Mouse (Mus musculus): ENCODE data around the gene Ppp3ca.

The Ppp3ca gene

GRCm38 (mm10) chr3:136816319-136816718, 146.4 kb downstream of the Ppp3ca start:
- no peak for DNase-seq

- DNase-seq, result no peak
Observed at GRCm38 (mm10) chr3:136818997-136819396, 149.1 kb downstream of the Ppp3ca start.

DNA sequence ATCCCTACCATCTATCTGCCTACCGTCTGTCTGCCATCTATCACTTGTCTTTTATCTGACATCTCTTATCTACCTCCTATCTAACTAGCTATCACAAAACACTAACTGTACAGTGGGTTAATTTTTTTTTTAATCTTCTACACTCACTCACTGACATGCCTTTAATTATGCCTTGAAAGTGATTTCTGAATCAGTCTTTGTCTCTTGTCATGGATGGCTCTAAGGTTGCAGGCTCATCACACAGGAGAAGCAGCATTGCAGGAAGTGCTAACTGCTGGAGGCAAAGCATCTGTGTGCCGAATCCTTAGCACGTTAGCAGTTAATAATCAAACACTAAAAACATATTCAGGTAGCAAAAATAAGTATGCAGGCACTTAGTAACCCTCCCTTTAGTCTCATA, 151.1 kb downstream of the Ppp3ca start:
- no peak for DNase-seq

DNA sequence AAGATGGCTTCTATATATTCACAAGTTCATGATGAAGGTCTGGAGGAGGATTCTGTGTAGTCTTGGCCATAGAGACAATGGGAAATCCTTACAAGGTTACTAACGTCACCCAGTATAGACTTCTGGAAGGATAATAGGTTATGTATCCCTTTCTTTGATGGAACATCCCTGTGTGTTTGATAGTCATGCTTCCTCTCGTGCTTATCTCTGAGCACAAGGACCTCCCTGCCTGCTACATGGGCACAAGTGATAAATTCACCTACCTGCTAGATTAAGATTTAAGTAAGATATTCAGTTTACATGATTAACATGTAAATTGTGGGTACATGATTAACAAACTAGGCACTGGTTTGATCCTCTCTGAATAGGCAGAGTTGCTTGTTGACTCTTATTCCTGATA, 152.1 kb downstream of the Ppp3ca start:
- no peak for DNase-seq

GRCm38 (mm10) chr3:136822431-136822830, 152.5 kb downstream of the Ppp3ca start:
- no peak for DNase-seq

DNA sequence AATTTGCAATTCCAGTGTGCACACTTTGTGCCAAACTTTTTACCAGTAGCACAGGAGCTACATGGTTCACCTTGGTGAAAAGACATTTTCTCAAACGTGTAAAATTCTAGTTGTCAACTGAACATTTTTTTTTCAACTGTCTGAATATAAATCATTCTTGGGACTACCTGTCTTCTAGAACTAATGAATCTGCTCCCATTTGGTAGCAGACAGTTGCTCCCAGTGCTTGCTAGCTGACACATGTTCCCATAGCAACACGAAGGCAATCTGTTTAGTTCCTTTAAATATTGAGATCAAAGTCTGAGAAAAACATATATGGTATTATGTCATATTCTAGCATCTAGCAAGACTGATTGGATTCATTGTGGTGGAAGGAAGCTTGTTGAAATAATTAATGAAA, 158.5 kb downstream of the Ppp3ca start:
- DNase-seq, result peak; percentile 57

- no peak for DNase-seq
Observed at GRCm38 (mm10) chr3:136829109-136829508, 159.2 kb downstream of the Ppp3ca start.

DNA sequence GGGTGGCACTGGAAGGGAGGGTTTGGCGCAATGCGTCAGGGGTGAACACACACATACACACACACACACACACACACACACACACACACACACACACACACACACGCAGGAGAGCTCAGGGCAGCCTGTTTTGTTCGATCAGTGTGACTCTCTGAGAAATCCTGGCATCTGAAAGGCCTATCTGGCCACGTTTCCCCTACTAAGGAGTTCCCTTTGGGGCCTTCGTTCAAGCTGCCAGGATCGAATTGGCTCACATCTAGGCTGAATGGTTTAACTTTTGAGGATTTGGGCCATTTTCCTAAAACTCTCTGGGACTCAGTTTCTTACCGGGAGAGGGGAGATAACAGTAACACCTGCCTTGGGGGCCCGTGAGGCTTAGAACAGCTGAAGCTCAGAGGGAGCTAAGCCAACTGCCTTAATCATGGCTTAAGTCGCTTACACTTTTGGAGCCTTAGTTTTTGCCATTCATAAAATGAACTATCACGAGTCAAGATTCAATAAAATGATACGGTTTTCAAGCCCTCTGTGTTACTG, 160.8 kb downstream of the Ppp3ca start:
- no peak for DNase-seq

DNA sequence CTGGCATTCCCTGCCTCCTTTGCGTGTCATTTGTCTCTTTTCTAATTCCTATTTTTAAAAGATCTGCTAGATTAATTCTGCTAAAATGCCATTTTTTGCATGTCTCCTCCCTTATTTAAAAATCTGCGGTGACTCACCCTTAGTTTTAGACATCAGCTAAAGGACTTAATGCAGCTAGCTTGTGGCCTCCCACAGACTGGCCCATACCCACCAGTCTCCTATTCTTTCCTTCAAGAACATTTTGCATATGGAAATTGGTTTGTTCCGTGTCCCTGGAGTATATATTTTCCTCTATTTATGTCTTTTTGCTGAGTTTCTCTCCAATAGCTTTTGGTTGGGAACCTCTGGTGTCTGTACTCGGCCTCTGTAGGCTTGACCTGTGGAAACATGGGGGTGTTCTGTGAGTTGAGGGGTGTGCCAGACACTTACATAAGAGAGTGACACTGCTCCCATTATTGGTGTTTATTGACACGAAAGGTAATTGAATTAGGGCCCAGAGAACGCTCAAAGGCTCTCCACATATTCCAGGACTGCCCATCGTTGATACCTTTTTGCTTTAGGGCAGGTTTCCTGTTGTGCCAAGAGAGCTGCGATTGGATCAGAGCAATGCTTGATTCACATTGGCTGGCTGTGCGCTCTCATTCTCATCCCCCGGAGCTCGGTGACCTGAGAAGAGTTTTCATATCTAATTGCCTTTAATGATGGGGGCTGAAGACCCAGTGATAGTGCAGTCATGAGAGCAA, 163.2 kb downstream of the Ppp3ca start:
- DNase-seq, result no peak

DNA sequence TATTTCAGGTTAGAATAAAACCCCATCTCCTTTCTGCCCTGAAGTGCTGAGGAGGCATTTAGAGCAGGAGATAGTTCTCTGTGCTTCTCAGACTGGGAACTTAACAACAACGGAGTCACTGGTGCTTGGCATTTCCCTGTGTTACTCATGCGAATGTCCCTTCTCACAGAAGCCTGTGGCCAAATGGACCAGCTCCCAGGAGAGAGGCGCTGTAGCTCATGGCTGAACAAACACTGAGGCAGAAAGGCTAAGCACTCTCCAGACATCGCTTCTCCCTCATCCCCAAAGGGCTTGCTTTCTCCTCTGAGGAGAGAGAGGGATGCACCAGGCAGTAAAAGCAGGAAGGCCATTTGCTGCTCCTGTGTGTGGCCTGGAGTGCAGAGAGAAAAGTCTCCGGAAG, 164.0 kb downstream of the Ppp3ca start:
- no peak for DNase-seq

DNA sequence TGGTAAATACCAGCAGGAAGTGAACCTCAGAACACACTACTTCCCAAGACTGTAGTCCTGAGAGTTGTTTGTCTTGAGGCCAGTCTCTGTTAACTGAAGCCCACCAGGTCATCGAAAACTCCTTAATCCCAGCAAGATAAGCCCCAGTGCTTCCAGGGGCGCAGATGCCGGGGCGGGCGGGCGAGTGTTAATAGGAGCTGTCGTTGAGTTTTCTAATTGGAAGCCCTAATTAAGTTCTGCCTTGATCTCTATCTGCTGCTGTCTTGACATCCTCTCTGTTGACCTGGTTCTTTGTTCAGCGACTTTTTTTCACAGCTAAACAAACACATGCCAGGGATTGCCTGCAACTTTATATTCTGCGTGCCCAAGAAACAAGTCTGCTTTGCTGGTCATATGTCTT, 165.9 kb downstream of the Ppp3ca start:
- DNase-seq, result no peak

DNA sequence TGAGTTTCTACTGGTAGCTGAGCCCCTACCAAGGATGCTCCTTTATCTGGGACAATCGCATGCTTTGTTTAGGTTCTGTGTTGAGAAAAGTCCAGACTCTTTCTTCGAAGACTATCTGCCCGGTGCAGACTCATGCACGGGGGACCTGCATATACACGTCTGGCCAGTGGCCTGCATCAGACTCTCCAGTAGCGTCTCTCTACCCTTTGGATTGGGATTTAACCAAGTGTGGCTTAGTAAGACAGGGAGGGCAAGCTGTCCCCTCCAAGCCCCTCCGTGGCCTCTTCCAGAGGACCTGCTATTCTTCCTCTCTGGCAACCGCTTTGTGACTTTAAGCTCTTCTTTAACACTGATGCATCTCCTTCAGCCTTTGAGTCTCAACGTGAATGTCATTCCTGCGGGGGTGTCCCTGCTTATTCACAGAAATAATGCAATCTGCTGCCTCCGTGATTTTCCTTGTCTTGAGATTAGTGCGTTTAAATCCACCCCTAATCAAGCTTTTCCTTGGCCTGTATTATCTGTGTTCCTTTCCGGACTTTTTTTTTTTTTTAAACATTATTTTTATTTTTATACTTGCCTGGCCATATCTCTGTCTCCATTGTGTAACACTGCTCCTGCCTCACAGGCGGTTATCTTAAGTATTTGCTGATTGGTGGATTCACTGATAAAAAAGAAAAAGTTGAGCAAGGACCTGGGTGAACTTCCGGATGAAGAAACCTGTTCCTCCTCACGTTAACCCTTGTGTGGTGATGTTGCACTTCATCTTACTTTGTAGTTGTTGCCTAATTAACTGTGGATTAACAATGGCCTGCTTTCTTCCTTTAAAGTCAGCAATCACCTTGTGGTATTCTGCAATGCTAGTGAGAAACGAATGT, 166.6 kb downstream of the Ppp3ca start:
- DNase-seq, result peak; percentile 54

DNA sequence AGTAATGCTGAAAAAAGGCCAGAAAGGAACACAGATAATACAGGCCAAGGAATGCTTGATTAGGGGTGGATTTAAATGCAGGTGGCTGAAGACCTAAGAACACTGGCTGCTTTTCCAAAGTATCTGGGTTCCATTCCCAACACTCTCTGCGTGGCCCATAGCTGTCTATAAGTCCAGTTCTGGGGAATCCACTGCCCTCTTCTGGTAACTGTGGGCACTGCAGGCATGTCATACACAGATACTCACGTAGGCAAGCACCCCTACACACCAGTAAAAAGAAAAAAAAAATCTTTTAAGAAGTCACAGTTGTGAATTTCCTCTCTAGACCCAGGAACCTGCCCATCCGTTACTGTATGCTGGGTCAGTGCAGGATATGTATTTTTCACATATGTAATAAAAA, 167.7 kb downstream of the Ppp3ca start:
- DNase-seq, result no peak

DNA sequence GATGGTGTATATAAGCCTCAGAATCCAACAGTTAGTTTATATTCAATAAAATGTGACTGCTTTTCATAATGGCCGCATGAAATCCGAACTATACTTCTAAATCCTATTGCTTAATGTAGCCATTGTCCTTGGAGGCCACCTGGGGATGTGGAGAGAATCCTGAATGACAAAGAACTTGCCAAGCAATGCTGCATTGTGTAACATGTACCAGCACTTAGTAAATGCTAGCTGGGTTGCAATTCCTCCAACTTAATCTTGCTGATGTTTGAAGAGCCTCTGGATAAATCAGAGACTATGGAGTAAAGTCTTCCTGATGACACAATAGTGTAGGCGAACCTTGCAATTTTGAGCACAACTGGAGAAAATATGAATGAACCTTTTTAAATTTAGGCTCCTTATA, 171.4 kb downstream of the Ppp3ca start:
- no peak for DNase-seq

- no peak for DNase-seq
Observed at GRCm38 (mm10) chr3:136842384-136842783, 172.5 kb downstream of the Ppp3ca start.

DNA sequence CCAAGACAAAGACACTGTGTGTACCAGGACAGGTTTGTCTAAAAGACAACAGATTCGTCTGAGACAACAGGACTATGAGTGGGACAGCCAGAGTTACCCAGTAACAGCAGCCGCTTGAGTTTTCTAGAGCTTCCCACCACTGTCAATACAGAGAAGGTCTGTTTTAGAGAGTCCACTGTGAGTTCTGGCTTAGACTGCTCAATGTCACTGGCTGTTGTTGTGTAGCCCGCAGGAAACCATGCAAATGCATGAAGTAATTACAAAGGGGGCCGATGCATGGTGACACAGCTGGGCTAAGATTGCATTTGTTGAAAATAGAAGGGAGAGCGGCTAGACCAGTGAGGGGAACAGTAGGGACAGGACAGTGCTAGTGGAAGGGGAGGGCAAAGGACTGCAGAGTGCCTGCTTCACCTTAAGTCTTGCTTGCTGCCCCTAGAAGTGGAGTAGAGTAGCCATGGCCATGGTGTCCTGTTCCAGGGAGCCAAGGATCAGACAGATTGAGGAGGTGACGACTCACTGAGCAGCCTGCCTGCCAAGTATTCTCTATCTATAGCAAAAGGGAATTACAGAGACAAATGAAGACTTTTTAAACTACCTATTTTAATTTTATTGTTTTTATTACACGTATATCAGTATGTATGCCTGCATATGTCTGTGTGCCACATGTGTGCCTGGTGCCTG, 174.0 kb downstream of the Ppp3ca start:
- no peak for DNase-seq

DNA sequence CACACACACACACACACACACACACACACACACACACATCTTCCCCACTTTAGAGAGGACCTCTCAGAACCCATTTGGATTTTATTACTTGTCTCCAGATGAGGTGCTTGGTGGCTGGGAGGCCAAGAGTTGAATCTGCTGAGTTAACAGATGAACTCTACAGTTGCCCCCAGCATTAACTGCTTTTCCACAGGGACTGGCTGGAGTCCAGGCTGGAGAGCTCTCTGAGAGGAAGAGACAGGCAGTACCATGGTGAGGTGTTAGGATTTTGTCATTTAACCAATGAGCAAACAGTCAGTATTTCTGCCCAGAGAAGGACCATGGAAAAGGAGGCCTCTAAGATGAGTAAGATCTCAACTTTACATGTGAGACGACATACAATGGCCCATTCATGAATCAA, 179.1 kb downstream of the Ppp3ca start:
- DNase-seq, result no peak

GRCm38 (mm10) chr3:136852921-136853320, 183.0 kb downstream of the Ppp3ca start:
- no peak for DNase-seq

- no peak for DNase-seq
Observed at GRCm38 (mm10) chr3:136853596-136853995, 183.7 kb downstream of the Ppp3ca start.

DNA sequence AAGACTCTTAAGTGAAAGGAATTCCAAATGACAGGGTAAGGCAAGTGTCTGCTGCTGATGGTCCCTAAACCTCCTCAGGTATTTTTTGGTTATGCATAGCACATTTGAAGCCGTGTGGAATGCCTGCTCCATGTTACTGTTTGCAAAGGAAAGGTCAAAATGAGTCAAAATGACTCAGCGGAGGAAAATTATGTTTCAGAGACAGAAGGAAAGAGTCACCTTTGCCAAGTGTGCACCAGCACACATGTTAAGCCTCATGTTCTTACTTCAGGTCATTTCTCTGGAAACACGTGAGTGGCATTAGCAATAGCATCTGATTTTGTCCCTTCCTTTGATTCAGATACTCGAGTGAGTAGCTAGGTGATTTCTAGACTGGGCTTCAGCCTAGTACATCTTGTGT, 186.1 kb downstream of the Ppp3ca start:
- DNase-seq, result no peak

GRCm38 (mm10) chr3:136862051-136862837, 192.3 kb downstream of the Ppp3ca start:
- no peak for DNase-seq

GRCm38 (mm10) chr3:136863127-136863526, 193.2 kb downstream of the Ppp3ca start:
- DNase-seq, result no peak

DNA sequence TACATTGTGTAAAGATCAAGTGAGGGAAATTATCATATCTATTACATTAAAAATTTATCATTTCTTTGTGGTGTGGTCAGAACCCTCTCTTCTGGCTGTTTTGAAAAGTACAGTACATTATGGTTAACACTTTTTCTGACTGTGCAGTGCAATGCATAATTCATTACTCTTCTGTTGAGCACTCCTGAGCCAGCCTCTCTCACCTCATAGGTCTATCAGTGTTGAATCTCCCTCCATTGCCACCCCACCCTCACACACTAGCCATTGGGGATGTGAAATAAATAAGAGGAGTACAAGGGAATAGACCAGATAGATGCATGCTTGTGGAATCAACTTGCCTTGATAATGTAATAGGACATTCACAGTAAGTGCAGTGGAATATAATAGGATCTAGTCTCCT, 194.4 kb downstream of the Ppp3ca start:
- DNase-seq, result no peak

Data from layer of hippocampus, adult 9-11 months (tissue).